Mouse (Mus musculus) limb, embryonic 13.5 days (tissue): ENCODE data around the gene Msh5. TPM values are rescaled to one million over a fixed set of nuclear protein-coding genes. Genes with fewer than 3 reads are reported as not detected.

Experiments used
- ATAC-seq: fragments of 200-750 bp; cut with Nextera tagmentation; 2 replicates; pipeline ENCODE4 v1.8.0; 2017; ENCODE audit warnings: low read depth, moderate number of reproducible peaks, moderate TSS enrichment; ENCODE audit not compliant: low FRiP score
- H3K27ac ChIP-seq: fragments of 300-500 bp; sonication (generic); 2 replicates; pipeline ENCODE4 v1.5.1; 2015; ENCODE audit warnings: inconsistent platforms, mild to moderate bottlenecking, moderate library complexity
- H3K27me3 ChIP-seq: fragments of 300-500 bp; sonication (generic); 2 replicates; pipeline ENCODE4 v1.6.1; 2015; ENCODE audit warnings: mild to moderate bottlenecking, inconsistent platforms
- H3K36me3 ChIP-seq: fragments of 300-500 bp; sonication (generic); 2 replicates; pipeline ENCODE4 v1.6.1; 2015; ENCODE audit warnings: inconsistent platforms, mild to moderate bottlenecking, moderate library complexity
- H3K4me1 ChIP-seq: fragments of 300-500 bp; sonication (generic); 2 replicates; pipeline ENCODE4 v1.6.1; 2015; ENCODE audit warnings: inconsistent platforms
- H3K4me2 ChIP-seq: fragments of 300-500 bp; sonication (generic); replicated peaks from 2 replicates; pipeline ENCODE4 v1.6.1; 2015; ENCODE audit warnings: inconsistent platforms, mild to moderate bottlenecking, moderate library complexity
- H3K4me3 ChIP-seq: fragments of 300-500 bp; sonication (generic); 2 replicates; pipeline ENCODE4 v1.5.1; 2015; ENCODE audit warnings: moderate library complexity, mild to moderate bottlenecking, inconsistent platforms
- H3K9ac ChIP-seq: fragments of 300-500 bp; sonication (generic); 2 replicates; pipeline ENCODE4 v1.6.1; 2015; ENCODE audit warnings: mild to moderate bottlenecking, inconsistent platforms
- H3K9me3 ChIP-seq: fragments of 300-500 bp; sonication (generic); 2 replicates; pipeline ENCODE4 v1.6.1; 2016; ENCODE audit warnings: inconsistent platforms
- WGBS: fragments of 180-500 bp; shearing (Covaris S2); methylation state at CpG from one replicate; pipeline ENCODE4 v1.1.7; 2015; 5-methylcytosine and 5-hydroxymethylcytosine counted together
- polyA plus RNA-seq: library from polyadenylated mRNA; unstranded; fragments of >200 nt; fragmentation: Nextera tagmentation; extraction: Ambion mirVana; gene quantifications from 2 replicates; pipeline ENCODE4 v1.2.1, GENCODE M21; 2015

The Msh5 gene
- polyA plus RNA-seq, 1 experiment from 2014 or later: 2.6 TPM

DNA sequence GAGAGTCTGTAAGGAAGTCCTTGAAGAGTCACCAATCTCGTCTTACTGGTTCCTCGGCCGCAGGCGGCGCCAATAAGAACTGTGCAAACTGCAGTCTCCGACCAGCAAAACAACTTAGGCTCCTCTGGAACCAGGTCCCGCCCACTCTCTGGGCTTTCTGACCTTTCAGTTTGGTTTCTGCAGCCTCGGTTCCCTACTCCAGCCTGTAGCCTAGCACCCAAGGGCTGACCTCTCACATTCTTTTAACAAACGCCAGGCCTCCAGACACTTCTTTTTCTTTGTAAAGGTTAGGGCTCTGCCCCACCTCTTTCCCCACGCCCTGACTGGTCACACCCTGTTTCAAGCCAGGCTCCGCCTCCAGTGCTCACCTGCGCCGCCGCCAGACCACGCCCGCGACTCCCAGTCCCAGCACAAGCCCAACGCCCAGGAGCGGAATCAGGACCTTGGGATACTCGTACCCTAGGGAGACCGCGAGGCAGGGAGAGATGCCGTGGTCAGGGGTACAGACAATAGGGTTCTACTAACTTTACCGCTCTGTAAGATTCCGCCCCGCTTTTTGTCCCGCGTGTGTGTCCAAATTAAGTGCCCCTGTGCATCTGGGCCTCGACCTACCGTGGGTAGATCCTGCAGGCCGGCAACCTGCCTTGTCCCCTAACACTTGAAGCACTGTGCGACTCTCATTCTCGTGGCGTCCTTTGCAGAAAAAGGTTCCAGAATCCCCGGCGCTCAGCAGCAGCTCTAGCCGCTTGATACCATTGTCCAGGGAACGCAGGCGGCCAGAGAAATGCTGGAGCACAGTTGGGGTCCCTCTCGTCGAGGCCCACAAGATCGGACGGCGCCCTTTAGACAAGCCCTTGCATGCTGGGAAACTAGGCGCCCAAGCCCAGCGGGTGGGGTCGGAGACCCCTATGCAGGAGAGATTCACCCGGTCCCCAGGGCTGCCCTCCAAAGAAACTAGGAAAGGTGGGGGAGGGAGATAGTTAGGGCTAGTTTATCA is 18.7 kb upstream of the Msh5 start, which contains the start of gene Ly6g6c:
TSS of gene Ly6g6c (plus strand) at position 438 of the 997 bp plus-strand sequence.
- 2% methylated on average over 48 of the region's 48 CpGs for WGBS
- peaks cover 68% of the 10 kb centered on the region for H3K27me3 ChIP-seq
- peak within 1 kb of the TSS; percentile 67 for H3K4me2 ChIP-seq
- ATAC-seq: peak; percentile 62
- H3K36me3 ChIP-seq: peaks cover 33% of the 10 kb centered on the region
- H3K9ac ChIP-seq: peak within 1 kb of the TSS; percentile 55
- H3K9me3 ChIP-seq: no peaks in the 10 kb centered on the region
- H3K27ac ChIP-seq: no peak within 1 kb of the TSS
- H3K4me1 ChIP-seq: peaks cover 34% of the 10 kb centered on the region
- peak within 1 kb of the TSS; percentile 40 for H3K4me3 ChIP-seq

DNA sequence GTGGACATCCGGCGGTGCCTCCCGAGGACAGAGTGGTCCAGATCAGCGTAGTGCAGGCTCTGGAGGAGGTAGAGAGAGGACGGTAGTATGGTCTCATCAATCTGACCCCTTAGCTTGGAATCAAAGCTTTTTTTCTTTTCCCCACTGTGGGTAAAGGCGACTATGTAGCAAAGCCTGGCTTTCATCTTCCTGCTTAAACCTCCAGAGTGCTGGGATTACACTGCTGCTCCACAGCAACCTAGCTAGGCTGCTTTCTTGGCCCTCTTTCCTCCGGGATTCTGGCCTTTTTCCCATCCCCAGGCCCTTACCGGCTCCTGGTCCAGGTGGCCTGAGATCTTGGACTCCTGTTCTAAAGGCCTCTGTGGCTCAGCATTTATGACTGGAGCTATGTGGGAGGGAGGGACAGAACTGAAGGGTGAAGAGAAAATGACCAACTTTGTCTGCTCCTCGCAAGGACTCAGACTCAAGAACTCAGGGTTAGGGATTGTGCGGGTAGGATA is 17.9 kb upstream of the Msh5 start:
- H3K9ac ChIP-seq: peak overlapping the region; percentile 46; the same call in 1 of the 2 replicates
- H3K27ac ChIP-seq: no peak overlapping the region
- H3K27me3 ChIP-seq: peaks cover 68% of the 10 kb centered on the region
- no peaks in the 10 kb centered on the region for H3K9me3 ChIP-seq
- peaks cover 37% of the 10 kb centered on the region for H3K4me1 ChIP-seq
- no peak for ATAC-seq
- H3K36me3 ChIP-seq: peaks cover 33% of the 10 kb centered on the region
- H3K4me3 ChIP-seq: peak overlapping the region; percentile 40
- H3K4me2 ChIP-seq: peak overlapping the region; percentile 67
- WGBS: 26% methylated on average over 10 of the region's 10 CpGs

DNA sequence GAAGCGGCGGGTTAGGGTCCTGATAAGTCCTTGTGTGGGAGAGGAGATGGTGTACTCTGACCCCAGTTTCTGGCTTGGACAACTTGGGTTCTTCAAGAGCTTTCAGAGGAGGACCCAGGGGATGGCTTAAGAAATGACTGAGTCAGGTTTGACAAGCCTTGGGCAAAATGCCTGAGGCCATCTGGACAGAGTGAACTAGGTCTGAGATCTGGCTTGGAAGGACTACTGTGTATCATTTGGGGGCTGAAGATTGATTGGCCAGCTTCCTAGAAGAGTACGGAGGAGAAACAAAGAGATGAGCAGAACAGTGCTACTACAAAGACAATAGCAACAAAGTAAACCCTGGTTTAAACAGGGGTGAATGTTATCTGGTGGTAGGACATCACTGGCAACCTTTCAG is 16.9 kb upstream of the Msh5 start:
- peaks cover 33% of the 10 kb centered on the region for H3K36me3 ChIP-seq
- WGBS: 92% methylated on average over 3 of the region's 3 CpGs
- no peak overlapping the region for H3K4me3 ChIP-seq
- ATAC-seq: no peak
- peaks cover 61% of the 10 kb centered on the region for H3K27me3 ChIP-seq
- no peaks in the 10 kb centered on the region for H3K9me3 ChIP-seq
- H3K4me2 ChIP-seq: no peak overlapping the region
- H3K4me1 ChIP-seq: peaks cover 40% of the 10 kb centered on the region
- H3K27ac ChIP-seq: no peak overlapping the region
- no peak overlapping the region for H3K9ac ChIP-seq

DNA sequence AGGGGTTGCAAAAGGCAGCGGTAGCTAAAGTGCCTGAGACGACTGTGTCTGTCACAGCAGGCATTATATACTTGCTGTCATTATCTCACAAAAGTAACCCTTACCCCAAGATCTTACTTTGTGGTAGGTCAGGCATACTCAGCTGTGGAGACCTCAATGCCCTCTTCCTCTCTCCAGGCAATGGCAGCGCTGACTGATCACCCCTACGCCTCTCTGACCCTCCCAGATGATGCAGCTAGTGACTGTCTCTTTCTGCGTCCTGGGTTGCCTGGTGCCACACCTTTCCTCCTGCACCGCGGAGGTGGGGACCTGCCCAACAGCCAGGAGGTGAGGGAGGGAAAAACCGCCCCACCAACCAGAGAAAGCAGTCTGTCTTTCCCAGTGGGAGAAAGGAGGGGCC is 14.8 kb upstream of the Msh5 start:
- H3K36me3 ChIP-seq: peaks cover 53% of the 10 kb centered on the region
- peaks cover 43% of the 10 kb centered on the region for H3K4me1 ChIP-seq
- 79% methylated on average over 8 of the region's 8 CpGs for WGBS
- no peak overlapping the region for H3K27ac ChIP-seq
- no peak for ATAC-seq
- H3K4me3 ChIP-seq: peak overlapping the region; percentile 64; the same call in 1 of the 2 replicates
- H3K27me3 ChIP-seq: peaks cover 39% of the 10 kb centered on the region
- no peaks in the 10 kb centered on the region for H3K9me3 ChIP-seq
- H3K4me2 ChIP-seq: peak overlapping the region; percentile 99; the same call in 1 of the 2 replicates
- peak overlapping the region; percentile 80; the same call in 1 of the 2 replicates for H3K9ac ChIP-seq

DNA sequence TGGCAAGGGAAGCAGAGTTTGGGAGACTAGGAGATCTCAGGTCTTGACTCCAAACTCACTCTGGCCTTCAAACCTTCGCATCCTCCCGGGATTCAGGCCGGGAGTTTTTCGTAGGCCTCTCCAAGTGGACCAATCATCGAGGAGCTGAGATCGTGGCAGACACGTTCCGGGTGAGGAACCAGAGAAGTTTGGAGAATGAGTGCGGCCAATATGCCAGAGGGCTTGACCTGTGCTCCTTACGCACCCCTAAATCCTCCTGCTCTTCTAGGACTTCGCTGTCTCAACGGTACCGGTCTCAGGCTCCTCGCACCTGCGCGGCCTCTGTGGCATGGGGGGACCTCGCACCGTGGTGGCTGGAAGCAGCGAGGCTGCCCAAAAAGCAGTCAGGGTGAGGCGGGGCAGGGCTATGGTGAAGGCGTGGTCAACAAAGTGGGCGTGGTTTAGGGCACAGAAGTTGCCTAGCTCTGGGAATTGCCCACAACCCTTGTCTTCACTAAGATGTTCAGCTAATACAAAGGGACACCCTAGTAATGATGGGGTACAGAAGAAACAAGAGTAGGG is 14.3 kb upstream of the Msh5 start:
- Histone ChIP-seq H3K27ac (no peak overlapping the region), H3K4me3 (peak overlapping the region; percentile 64), H3K4me2 (peak overlapping the region; percentile 99), H3K4me1 (peaks cover 43% of the 10 kb centered on the region), H3K9me3 (no peaks in the 10 kb centered on the region), H3K9ac (peak overlapping the region; percentile 80), H3K36me3 (peaks cover 58% of the 10 kb centered on the region), H3K27me3 (peaks cover 34% of the 10 kb centered on the region)
- ATAC-seq: no peak
- WGBS: 64% methylated on average over 22 of the region's 22 CpGs

DNA sequence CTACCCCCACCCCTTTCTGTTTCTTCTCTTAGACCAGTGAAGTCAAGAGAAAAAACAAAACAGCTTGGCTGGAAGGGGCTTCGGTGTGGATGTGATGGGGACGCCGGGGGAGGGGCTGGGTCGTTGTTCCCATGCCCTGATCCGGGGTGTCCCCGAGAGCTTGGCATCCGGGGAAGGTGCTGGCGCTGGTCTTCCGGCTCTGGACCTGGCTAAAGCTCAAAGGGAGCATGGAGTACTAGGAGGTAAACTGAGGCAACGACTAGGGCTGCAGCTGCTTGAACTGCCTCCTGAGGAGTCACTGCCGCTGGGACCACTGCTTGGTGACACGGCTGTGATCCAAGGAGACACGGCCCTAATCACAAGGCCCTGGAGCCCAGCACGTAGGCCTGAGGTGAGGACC is 13.5 kb upstream of the Msh5 start:
- Histone ChIP-seq H3K9ac (peak overlapping the region; percentile 80), H3K27me3 (peaks cover 27% of the 10 kb centered on the region), H3K4me1 (peaks cover 36% of the 10 kb centered on the region), H3K27ac (peak overlapping the region; percentile 92; the same call in 1 of the 2 replicates), H3K4me3 (peak overlapping the region; percentile 64), H3K36me3 (peaks cover 65% of the 10 kb centered on the region), H3K4me2 (peak overlapping the region; percentile 99), H3K9me3 (no peaks in the 10 kb centered on the region)
- ATAC-seq: no peak
- 24% methylated on average over 14 of the region's 14 CpGs for WGBS

DNA sequence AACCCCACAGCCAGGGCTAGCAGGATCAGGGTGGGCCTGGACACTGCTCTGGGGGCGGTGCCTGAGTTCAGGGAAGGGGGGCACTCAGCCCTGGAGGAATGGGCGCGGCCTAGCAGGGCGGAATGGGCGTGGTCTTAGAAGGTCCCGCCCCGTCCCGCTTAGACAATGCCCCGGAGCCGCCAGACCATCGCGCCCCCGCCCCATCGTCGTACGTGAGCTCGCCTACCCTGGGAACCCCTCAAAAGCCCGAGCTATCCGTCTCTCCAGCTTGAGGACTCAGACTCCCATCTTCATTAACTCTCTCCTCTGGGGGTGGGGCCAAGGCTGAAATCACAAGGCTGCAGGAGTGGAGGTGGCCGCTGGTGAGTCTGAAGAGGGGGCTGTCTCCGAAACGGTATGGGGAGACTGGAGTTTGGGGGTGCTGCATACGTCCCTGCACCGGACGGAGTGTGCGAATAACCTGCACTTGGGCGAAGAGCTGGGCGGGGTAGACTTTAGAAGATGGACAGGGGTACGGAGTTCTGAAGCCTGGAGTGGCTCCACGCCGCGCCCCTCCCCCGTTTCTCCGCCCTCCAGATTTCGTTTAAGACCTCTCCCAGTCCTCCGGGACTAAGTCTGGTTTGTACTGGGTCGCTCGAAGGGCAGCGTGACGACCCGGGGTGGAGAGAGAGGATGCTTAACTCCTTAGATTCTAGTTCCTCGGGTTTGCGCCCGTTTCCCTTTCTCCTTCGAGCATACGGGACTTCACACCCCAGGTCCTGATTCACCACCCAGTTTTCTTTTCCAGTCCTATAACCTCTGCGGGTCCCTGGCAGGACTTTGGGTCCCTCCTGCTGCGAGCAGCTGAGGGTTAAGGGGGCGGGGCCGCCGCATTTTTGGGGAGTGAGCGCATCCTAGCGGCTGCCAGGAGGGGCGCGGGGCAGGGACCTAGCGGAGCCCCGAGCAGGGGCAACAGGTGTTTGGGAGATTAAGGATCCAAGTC is 12.7 kb upstream of the Msh5 start, which contains the start of gene Ddah2:
TSS of gene Ddah2 (plus strand) at position 125 of the 982 bp plus-strand sequence.
- Histone ChIP-seq H3K27ac (peak within 1 kb of the TSS; percentile 92), H3K9ac (peak within 1 kb of the TSS; percentile 80), H3K9me3 (no peaks in the 10 kb centered on the region), H3K36me3 (peaks cover 73% of the 10 kb centered on the region), H3K4me2 (peak within 1 kb of the TSS; percentile 99), H3K27me3 (peaks cover 18% of the 10 kb centered on the region), H3K4me3 (peak within 1 kb of the TSS; percentile 64), H3K4me1 (peaks cover 28% of the 10 kb centered on the region)
- WGBS: under 1% methylated on average over 57 of the region's 57 CpGs
- ATAC-seq: peak; percentile 91

DNA sequence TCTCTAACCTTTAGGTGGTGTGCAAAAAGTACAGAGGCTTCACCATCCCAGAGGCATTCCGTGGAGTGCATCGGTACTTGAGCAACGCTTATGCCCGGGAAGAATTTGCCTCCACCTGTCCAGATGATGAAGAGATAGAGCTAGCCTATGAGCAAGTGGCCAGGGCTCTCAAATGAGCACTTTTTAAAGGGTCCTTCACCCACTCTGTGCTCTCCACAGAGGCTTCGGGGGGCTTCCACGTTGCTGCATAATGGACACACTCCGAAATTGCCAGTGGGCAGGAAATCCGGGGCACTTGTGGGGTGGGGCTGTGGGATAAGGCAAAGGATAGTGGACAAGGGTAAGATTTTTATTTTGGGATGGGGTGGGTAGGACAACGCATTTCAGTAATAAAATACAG is 11.8 kb upstream of the Msh5 start:
- no peak overlapping the region for H3K9ac ChIP-seq
- peaks cover 25% of the 10 kb centered on the region for H3K4me1 ChIP-seq
- no peak for ATAC-seq
- H3K9me3 ChIP-seq: no peaks in the 10 kb centered on the region
- WGBS: 66% methylated on average over 9 of the region's 9 CpGs
- H3K27ac ChIP-seq: no peak overlapping the region
- H3K4me2 ChIP-seq: peak overlapping the region; percentile 99
- peaks cover 77% of the 10 kb centered on the region for H3K36me3 ChIP-seq
- peaks cover 9% of the 10 kb centered on the region for H3K27me3 ChIP-seq
- peak overlapping the region; percentile 64 for H3K4me3 ChIP-seq

DNA sequence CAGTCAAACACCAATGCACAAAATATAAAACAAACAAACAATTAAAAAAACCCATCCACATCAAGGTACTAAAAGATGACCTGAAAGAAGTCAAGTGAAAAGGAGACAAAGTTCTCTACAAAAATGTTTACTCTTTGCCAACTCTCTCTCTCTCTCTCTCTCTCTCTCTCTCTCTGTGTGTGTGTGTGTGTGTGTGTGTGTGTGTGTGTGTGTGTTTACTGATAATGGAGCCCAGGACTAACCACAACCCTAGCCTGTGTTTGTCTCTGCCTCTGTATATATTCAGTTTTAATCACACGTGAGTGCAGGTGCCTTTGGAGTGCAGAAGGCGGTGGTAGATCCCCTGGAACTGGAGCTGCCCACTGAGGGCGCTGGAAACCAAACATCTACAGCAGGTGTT is 10.5 kb upstream of the Msh5 start:
- Histone ChIP-seq H3K9me3 (no peaks in the 10 kb centered on the region), H3K4me3 (no peak overlapping the region), H3K27me3 (0 out of 2 replicates have a peak, but pooled peaks cover 4% of the 10 kb centered on the region), H3K36me3 (peaks cover 77% of the 10 kb centered on the region), H3K4me1 (peaks cover 29% of the 10 kb centered on the region), H3K4me2 (no peak overlapping the region), H3K27ac (no peak overlapping the region), H3K9ac (no peak overlapping the region)
- 82% methylated on average over 3 of the region's 3 CpGs for WGBS
- ATAC-seq: no peak

DNA sequence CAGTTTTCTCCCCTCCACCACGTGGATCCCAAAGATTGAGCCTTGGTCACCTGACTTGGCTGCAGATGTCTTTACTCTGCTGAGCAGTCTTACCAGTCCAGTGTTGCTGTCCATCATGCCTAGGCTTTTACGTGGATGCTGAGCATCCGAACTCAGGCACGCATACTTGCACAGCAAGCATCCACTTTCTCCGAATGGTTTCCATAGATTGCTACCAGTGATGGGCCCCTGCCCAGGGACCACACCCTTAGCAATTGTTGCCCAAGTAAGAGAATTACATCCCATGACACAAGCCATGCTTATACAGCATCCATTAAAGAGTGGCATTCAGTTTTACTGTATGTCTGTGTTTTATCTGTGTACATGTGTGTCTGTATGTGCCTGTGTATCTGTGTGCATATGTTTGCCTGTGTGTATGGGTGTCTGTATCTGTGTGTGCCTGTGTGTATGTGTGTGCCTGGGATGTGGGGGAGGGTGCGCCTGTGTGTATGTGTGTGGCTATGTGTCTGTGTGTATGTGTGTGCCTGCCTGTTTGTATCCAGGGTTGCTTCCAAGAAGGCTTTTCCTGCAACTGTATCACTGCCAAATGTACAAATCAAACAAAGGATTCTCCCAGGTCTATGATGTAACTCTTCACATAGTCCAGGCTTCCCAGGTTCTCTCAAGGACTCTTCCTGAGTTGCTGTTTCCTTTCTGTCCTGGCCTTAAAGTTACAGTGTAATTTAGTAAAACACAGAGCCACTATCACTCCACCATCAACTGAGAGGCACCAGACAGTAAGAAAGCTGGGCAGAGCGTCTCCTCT is 9.3 kb upstream of the Msh5 start:
- no peaks in the 10 kb centered on the region for H3K9me3 ChIP-seq
- no peak overlapping the region for H3K4me2 ChIP-seq
- peaks cover 25% of the 10 kb centered on the region for H3K4me1 ChIP-seq
- WGBS: 92% methylated on average over 7 of the region's 7 CpGs
- no peak overlapping the region for H3K9ac ChIP-seq
- ATAC-seq: no peak
- no peak overlapping the region for H3K27ac ChIP-seq
- no peak overlapping the region for H3K4me3 ChIP-seq
- no peaks in the 10 kb centered on the region for H3K27me3 ChIP-seq
- peaks cover 68% of the 10 kb centered on the region for H3K36me3 ChIP-seq
